Mouse (Mus musculus) midbrain, postnatal 0 days (tissue): Measurements from ENCODE around the gene Mvp. TPM values are rescaled to one million over a fixed set of nuclear protein-coding genes. Genes with fewer than 3 reads are reported as not detected.

Experiments used
- ATAC-seq: fragments of 200-750 bp; cut with Nextera tagmentation; 2 replicates; pipeline ENCODE4 v1.8.0; 2017; ENCODE audit warnings: moderate number of reproducible peaks, mild to moderate bottlenecking, moderate TSS enrichment, moderate library complexity; ENCODE audit not compliant: low FRiP score
- DNase-seq: peaks from one replicate; pipeline ENCODE4 v3.0.0-alpha.2; 2015; ENCODE audit warnings: low spot score
- H3K27ac ChIP-seq: fragments of 300-500 bp; sonication (generic); 2 replicates; pipeline ENCODE4 v1.5.1; 2014; ENCODE audit warnings: low read depth, mild to moderate bottlenecking, low read length, mixed read lengths
- H3K27me3 ChIP-seq: fragments of 300-500 bp; sonication (generic); 2 replicates; pipeline ENCODE4 v1.6.1; 2014; ENCODE audit warnings: low read length, control low read depth, mixed read lengths; ENCODE audit not compliant: insufficient read depth
- H3K36me3 ChIP-seq: fragments of 300-500 bp; sonication (generic); 2 replicates; pipeline ENCODE4 v1.6.1; 2014; ENCODE audit warnings: low read length, control low read depth, mixed read lengths; ENCODE audit not compliant: insufficient read depth
- H3K4me1 ChIP-seq: fragments of 300-500 bp; sonication (generic); 2 replicates; pipeline ENCODE4 v1.6.1; 2014; ENCODE audit warnings: mild to moderate bottlenecking, control low read depth, antibody characterized with exemption, low read length, mixed read lengths; ENCODE audit not compliant: insufficient read depth
- H3K4me2 ChIP-seq: fragments of 300-500 bp; sonication (generic); 2 replicates; pipeline ENCODE4 v1.6.1; 2014; ENCODE audit warnings: low read depth, mild to moderate bottlenecking, low read length, mixed read lengths; ENCODE audit not compliant: poor library complexity, severe bottlenecking
- H3K4me3 ChIP-seq: fragments of 300-500 bp; sonication (generic); 2 replicates; pipeline ENCODE4 v1.5.1; 2014; ENCODE audit warnings: low read depth, mild to moderate bottlenecking, low read length, moderate library complexity
- H3K9ac ChIP-seq: fragments of 300-500 bp; sonication (generic); replicated peaks from 2 replicates; pipeline ENCODE4 v1.6.1; 2014; ENCODE audit warnings: mild to moderate bottlenecking, low read length, moderate library complexity, mixed read lengths; ENCODE audit not compliant: poor library complexity, severe bottlenecking
- H3K9me3 ChIP-seq: fragments of 300-500 bp; sonication (generic); 2 replicates; pipeline ENCODE4 v1.6.1; 2016; ENCODE audit warnings: low read length, control low read depth
- CTCF ChIP-seq: IDR thresholded peaks from 2 replicates; pipeline ENCODE4 v1.5.1; 2016; ENCODE audit warnings: antibody characterized with exemption, mild to moderate bottlenecking
- WGBS: fragments of 180-500 bp; shearing (Covaris S2); extraction: QIAGEN DNeasy Blood & Tissue Kit; methylation state at CpG from one replicate; pipeline ENCODE4 v1.1.7; 2014; 5-methylcytosine and 5-hydroxymethylcytosine counted together
- polyA plus RNA-seq: library from polyadenylated mRNA; unstranded; fragments of >200 nt; fragmentation: Nextera tagmentation; extraction: Ambion mirVana; gene quantifications from 2 replicates; pipeline ENCODE4 v1.2.1, GENCODE M21; 2015
- total RNA-seq: library from RNA; depleted of rRNA; stranded (reverse); fragments of >200 nt; gene quantifications from 2 replicates; pipeline ENCODE4 v1.2.3, GENCODE M21; 2014

Gene Mvp
- total and polyA plus RNA-seq, 2 experiments from 2014 or later = 4.2 to 4.4 TPM

DNA sequence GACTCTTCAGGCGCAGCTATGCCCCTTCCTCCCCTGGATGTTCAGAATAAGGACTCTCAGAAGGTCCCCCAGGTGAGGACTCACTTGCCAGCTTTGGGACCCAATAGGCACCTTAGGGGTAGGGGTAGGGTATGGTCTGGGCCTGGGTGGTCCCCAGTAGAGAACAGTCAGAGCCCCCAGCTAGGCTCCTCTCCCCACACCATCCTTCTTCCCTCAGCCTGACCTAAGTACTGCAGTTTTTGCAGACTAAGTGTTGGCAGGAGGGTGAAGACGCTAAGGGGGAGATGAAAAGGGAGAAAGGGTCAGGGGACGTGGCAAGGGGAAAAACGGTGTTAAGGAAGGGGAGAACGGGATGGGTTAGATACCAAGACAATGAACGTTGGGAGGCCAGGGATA lies 3.5 kb upstream of the Mvp start:
- peak overlapping the region; percentile 79 for H3K9ac ChIP-seq
- no peak for ATAC-seq
- peak overlapping the region; percentile 27 for H3K27ac ChIP-seq
- 52% methylated on average over 6 of the region's 6 CpGs for WGBS
- H3K36me3 ChIP-seq = peaks cover 19% of the 10 kb centered on the region; the same call in 1 of the 2 replicates
- no peak for TF ChIP-seq CTCF
- no peak overlapping the region for H3K4me3 ChIP-seq
- H3K4me2 ChIP-seq = peak overlapping the region; percentile 71; the same call in 1 of the 2 replicates
- no peaks in the 10 kb centered on the region for H3K9me3 ChIP-seq
- H3K4me1 ChIP-seq = peaks cover 36% of the 10 kb centered on the region
- no peaks in the 10 kb centered on the region for H3K27me3 ChIP-seq
- no peak for DNase-seq

DNA sequence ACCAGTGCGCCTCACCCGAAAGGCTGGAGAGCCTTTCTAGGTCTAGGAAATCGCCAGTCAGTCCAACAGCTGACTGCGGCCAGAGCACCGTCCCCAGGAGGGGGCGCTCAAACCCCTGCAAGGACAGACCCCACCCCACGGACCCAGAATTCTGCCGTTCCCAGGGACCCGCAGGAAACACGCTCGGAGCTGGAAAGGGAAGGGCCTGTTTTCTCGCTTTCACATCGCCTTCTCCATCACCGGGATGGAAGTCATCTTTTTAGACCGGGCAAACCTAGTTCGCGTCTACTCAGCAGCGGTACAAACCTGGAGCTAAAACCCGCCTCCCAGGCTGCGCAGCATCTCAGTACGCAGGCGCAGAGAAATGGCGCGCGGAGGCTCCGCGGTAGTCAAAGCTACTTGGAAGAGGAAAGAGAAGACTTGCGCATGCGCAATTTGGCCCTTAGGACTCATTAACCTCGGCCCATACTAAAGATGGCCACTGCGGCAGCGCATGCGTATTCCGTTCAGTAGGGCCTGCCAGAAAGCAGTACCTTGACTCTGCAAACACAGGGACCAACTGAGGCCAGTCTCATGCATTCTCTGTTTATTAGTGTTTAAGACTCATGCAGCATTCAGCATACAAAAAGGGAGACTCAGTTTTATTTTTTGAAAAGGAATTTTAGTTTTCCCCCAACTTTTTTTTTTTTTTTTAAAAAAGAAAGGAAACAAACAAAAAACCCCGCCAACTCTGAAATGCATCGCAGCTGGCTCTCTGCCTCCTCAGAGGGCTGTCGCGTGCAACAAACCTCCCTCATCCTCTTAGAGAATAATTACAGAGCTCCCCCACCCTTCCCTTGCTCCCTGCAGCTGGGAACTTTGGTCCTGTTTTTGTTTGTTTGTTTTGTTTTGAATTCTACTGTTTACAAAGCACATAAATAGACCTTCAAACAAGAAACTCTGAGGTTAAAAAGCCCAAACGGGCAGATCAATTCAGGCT lies 2.8 kb upstream of the Mvp start, which contains the start of gene Pagr1a:
TSS of gene Pagr1a (minus strand) at position 382 of the 979 bp plus-strand sequence.
- Histone ChIP-seq H3K4me1 (peaks cover 36% of the 10 kb centered on the region), H3K27me3 (no peaks in the 10 kb centered on the region), H3K9me3 (no peaks in the 10 kb centered on the region), H3K36me3 (peaks cover 13% of the 10 kb centered on the region; the same call in 1 of the 2 replicates), H3K4me2 (peak within 1 kb of the TSS; percentile 93), H3K4me3 (peak within 1 kb of the TSS; percentile 52), H3K27ac (peak within 1 kb of the TSS; percentile 86), H3K9ac (peak within 1 kb of the TSS; percentile 79)
- WGBS = 4% methylated on average over 39 of the region's 39 CpGs
- TF ChIP-seq CTCF = peak; percentile 85
- peak; percentile 83 for ATAC-seq
- peak; percentile 100 for DNase-seq

DNA sequence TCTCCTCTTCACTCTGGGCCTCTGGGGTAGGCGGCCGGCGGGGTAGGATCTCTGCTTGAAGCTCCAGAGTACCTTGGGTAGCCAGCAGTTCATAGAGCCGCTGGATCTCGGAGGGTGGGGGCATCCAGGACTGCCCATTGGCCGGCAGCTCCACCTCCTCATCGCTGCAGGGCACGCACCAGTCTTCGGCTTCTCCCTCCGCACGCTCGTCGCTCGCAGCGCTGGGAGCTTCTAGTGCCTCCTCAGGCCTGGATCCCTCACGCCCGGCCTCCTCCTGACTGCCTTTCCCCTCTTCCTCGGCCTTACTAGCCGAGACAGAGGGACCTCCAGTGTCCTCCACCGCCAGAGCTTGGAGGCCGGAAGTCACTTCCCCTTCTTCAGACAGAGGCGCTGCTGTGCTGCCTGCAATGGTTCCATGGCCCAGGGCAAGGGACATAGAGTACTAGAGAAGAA lies 2.1 kb upstream of the Mvp start:
- peak overlapping the region; percentile 93 for H3K4me2 ChIP-seq
- H3K9me3 ChIP-seq = no peaks in the 10 kb centered on the region
- peaks cover 36% of the 10 kb centered on the region for H3K4me1 ChIP-seq
- DNase-seq = peak; percentile 61
- under 1% methylated on average over 22 of the region's 22 CpGs for WGBS
- no peak for TF ChIP-seq CTCF
- peak overlapping the region; percentile 52 for H3K4me3 ChIP-seq
- H3K27ac ChIP-seq = peak overlapping the region; percentile 86
- H3K27me3 ChIP-seq = no peaks in the 10 kb centered on the region
- peak overlapping the region; percentile 70 for H3K9ac ChIP-seq
- peak; percentile 51 for ATAC-seq
- H3K36me3 ChIP-seq = peaks cover 12% of the 10 kb centered on the region; the same call in 1 of the 2 replicates

DNA sequence TGATC lies 1.9 kb upstream of the Mvp start, which contains the start of gene Pagr1b:
TSS of gene Pagr1b (minus strand) at position 4 of the 5 bp plus-strand sequence.
- Histone ChIP-seq H3K4me1 (peaks cover 36% of the 10 kb centered on the region), H3K4me2 (peak within 1 kb of the TSS; percentile 93)
- ATAC-seq = no peak

DNA sequence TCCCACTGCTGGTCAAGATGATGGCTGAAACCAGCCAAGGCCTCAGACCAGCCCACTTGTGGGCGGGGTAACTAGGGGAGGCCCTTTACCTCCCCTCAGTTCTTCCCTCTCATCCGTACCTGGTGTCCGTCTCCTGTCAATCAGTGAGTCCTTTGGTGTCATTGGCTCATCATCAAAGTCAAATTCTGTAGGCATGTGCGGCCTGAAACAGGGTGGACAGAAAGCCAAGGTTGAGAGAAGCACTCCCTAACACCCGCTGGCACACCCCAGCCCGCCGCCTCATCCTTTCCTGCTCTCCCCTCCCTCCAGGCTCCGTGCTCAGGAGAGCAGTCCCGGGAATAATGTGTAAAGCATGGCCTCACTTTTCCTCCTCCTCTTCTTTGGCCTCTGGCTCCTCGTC lies 1.7 kb upstream of the Mvp start:
- peak overlapping the region; percentile 93 for H3K4me2 ChIP-seq
- no peaks in the 10 kb centered on the region for H3K9me3 ChIP-seq
- peak; percentile 58 for DNase-seq
- peaks cover 36% of the 10 kb centered on the region for H3K4me1 ChIP-seq
- H3K27ac ChIP-seq = peak overlapping the region; percentile 86
- ATAC-seq = no peak
- H3K36me3 ChIP-seq = peaks cover 12% of the 10 kb centered on the region; the same call in 1 of the 2 replicates
- H3K27me3 ChIP-seq = no peaks in the 10 kb centered on the region
- WGBS = 0% methylated on average over 10 of the region's 10 CpGs
- H3K4me3 ChIP-seq = peak overlapping the region; percentile 52
- no peak for TF ChIP-seq CTCF
- peak overlapping the region; percentile 70 for H3K9ac ChIP-seq

More for the DNA sequence above, 1.9 kb upstream of the Mvp start, which contains the start of gene Pagr1b:
- H3K4me3 ChIP-seq = peak within 1 kb of the TSS; percentile 52
- H3K36me3 ChIP-seq = peaks cover 12% of the 10 kb centered on the region; the same call in 1 of the 2 replicates
- no peaks in the 10 kb centered on the region for H3K9me3 ChIP-seq
- no peaks in the 10 kb centered on the region for H3K27me3 ChIP-seq
- TF ChIP-seq CTCF = no peak
- H3K27ac ChIP-seq = peak within 1 kb of the TSS; percentile 86
- H3K9ac ChIP-seq = peak within 1 kb of the TSS; percentile 70
- DNase-seq = no peak

DNA sequence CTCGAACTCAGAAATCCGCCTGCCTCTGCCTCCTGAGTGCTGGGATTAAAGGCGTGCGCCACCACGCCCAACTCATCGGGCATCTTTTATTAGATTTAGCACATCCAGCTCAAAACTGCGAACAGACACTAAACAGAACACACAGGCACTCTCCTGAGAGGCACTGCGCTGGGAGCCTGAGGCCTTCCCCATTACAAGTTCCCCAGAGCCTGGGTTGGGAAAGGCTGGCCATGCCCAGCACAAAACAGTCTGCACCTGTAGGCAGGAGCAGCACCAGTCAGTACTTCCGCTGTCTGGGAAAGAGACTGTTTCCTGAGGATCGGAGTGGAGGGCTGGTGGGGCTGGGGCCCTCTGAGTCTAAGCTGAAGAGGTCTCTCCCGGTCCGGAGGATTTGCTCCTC lies 572 bp upstream of the Mvp start:
- no peak overlapping the region for H3K27ac ChIP-seq
- no peak overlapping the region for H3K4me3 ChIP-seq
- peaks cover 30% of the 10 kb centered on the region for H3K4me1 ChIP-seq
- no peaks in the 10 kb centered on the region for H3K27me3 ChIP-seq
- H3K36me3 ChIP-seq = peaks cover 12% of the 10 kb centered on the region; the same call in 1 of the 2 replicates
- no peak overlapping the region for H3K4me2 ChIP-seq
- no peak for DNase-seq
- no peaks in the 10 kb centered on the region for H3K9me3 ChIP-seq
- no peak for ATAC-seq
- WGBS = 95% methylated on average over 12 of the region's 12 CpGs
- H3K9ac ChIP-seq = no peak overlapping the region
- no peak for TF ChIP-seq CTCF
